Mouse (Mus musculus) T-helper 17 cell (primary cell): Measurements from ENCODE around the gene Mrpl39.

Experiments
- in situ Hi-C, 2 experiments: fragments of 300-600 bp; cut with MboI, MseI; formaldehyde crosslinking; loops; 1 replicate in 1 of 2; 2 replicates in 1 of 2; pipeline ENCODE4 v1.15.1; 2025; ENCODE audit warnings: high pct_unique_total_duplicates in 2 of 2

Mrpl39 gene

DNA sequence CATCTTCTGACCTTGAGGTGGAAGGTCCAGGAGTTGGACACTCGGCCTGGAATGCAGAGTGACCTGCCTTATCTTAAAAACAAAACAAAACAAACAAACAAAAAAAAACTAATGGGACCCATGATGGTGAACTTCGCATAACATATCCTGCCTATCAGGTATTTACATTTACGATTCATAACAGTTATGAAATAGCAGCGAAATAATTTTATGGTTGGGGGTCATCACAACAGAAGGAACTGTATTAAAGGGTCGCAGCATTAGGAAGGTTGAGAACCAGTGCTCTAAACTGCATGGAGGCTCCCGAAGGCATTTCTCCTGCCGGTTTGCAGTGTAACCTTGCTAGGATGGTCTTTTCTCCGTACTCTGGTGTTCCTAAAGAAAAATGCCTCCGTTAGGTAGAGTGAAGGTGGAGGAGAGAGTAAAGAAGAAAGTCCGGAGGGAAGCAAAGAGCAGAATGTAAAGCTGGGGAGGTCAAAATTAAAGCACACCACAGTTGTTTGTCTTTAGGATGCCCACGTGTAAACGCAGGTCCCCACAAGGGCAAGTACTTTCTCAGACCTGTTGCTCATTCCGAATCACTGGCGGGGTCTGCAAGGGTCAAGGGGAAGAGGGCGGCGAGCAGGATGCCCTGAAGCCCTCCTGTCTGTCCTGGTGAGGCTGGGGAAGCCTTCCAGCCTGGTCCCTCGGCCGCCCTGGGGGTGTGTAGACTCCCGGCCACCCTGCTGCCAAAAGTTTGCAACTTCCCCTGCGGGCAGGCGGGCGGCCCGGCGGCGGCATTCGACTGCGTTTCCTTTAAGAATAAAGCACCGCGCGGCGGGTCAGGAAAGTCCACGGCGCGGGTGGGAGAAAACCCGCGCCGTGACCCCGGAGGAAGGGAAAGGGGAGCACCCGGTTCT lies 33.1 kb downstream of the Mrpl39 start:
- in situ Hi-C loops: loop anchor here in 1 of 2 experiments (5.0 kb wide), 2 partner anchors 55 to 120 kb away; no protein-coding TSS in a partner anchor

DNA sequence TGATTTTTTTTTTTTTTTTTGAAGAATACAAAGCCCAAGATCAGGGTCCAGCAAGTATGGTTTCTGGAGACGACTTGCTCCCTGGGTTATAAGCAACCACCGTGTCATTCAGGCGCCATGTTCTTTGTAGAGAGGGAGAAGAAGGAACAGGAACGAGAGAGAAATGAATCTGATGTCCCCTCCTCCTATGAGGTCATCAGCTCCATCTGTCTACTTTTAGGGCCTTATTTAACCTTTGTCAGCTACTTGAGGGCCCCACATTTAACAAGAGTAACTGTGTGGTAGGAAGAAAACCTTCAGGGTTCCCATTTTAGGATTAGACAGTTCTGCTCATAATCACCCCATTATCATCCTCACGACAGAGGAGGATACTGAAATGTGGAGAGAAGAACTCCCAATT lies 34.5 kb downstream of the Mrpl39 start:
- in situ Hi-C loops: loop anchor here in 1 of 2 experiments (5.0 kb wide), 2 partner anchors 54 to 119 kb away; no protein-coding TSS in a partner anchor

- in situ Hi-C loops: loop anchor here in 1 of 2 experiments (5.0 kb wide), 2 partner anchors 71 to 116 kb away; no protein-coding TSS in a partner anchor
These were observed 36.8 kb downstream of the Mrpl39 start for GRCm38 (mm10) chr16:84698708-84699107.

DNA sequence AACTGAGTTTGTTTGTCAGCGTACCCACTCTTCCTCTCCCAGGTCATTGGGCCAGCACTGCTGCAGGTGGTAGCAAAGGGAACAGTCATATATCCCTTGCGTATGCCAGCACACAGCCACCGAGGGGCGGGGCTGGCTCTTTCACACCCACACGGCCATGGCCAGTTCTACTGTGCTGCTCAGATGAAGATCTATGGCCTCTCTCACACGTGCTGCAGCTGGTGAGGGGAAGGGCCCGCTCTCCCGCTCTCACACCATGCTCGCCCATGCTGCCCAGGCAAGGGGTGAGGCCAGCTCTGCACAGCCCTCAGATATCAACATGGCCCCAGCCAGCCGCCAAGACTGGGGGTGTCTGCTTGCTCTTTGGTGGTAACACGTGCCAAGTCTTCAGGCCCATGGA lies 39.4 kb downstream of the Mrpl39 start:
- in situ Hi-C loops: loop anchor here in 1 of 2 experiments (5.0 kb wide), 2 partner anchors 69 to 114 kb away; no protein-coding TSS in a partner anchor

GRCm38 (mm10) chr16:84681991-84682390 lies 53.6 kb downstream of the Mrpl39 start:
- in situ Hi-C loops: no loop called here

- in situ Hi-C loops: no loop called here
These were observed 54.8 kb downstream of the Mrpl39 start for GRCm38 (mm10) chr16:84680760-84681159.

DNA sequence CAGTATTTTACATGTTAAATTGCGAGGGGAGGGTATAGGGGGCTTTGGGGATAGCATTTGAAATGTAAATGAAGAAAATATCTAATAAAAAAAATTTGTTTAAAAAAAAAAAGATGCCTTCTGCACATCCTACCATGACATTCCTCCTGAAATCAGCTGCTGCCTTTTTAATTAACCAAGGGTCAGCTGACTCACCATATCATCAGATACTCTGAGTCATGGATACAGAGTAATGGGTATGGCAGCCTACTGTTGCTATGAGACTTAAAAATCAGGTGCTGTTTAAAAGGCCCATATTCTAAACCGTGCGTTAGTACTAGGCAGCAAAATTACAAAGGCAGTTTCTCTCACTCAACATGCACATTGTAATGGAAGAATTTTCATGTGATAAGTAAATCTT lies 58.2 kb downstream of the Mrpl39 start:
- in situ Hi-C loops: no loop called here
